Mouse (Mus musculus) limb, embryonic 14.5 days (tissue): ENCODE results near the gene Gm14406. TPM values are rescaled to one million over a fixed set of nuclear protein-coding genes. Genes with fewer than 3 reads are reported as not detected.
"Not testable (repeated sequence)": the region's sequence is repeated elsewhere in the genome, so short reads cannot be mapped to it uniquely, and the experiment has no call there.

Experiments used
- ATAC-seq: fragments of 200-750 bp; cut with Nextera tagmentation; 2 replicates; pipeline ENCODE4 v1.8.0; 2017; ENCODE audit warnings: low read depth, moderate number of reproducible peaks, moderate TSS enrichment; ENCODE audit not compliant: low FRiP score
- DNase-seq: peaks from one replicate; pipeline ENCODE4 v3.0.0-alpha.2; 2015; ENCODE audit warnings: low spot score
- H3K27ac ChIP-seq: fragments of 300-500 bp; sonication (generic); replicated peaks from 2 replicates; pipeline ENCODE4 v1.5.1; 2014; ENCODE audit warnings: low read depth, mild to moderate bottlenecking, low read length, moderate library complexity, mixed read lengths
- H3K27me3 ChIP-seq: fragments of 300-500 bp; sonication (generic); 2 replicates; pipeline ENCODE4 v1.6.1; 2014; ENCODE audit warnings: low read length, mixed read lengths; ENCODE audit not compliant: control insufficient read depth, insufficient read depth
- H3K36me3 ChIP-seq: fragments of 300-500 bp; sonication (generic); 2 replicates; pipeline ENCODE4 v1.6.1; 2014; ENCODE audit warnings: mild to moderate bottlenecking, low read length, moderate library complexity, mixed read lengths; ENCODE audit not compliant: control insufficient read depth, insufficient read depth
- H3K4me1 ChIP-seq: fragments of 300-500 bp; sonication (generic); 2 replicates; pipeline ENCODE4 v1.6.1; 2014; ENCODE audit warnings: antibody characterized with exemption, low read length, mixed read lengths; ENCODE audit not compliant: control insufficient read depth, insufficient read depth
- H3K4me2 ChIP-seq: fragments of 300-500 bp; sonication (generic); replicated peaks from 2 replicates; pipeline ENCODE4 v1.6.1; 2014; ENCODE audit warnings: low read depth, mild to moderate bottlenecking, low read length, moderate library complexity; ENCODE audit not compliant: severe bottlenecking
- H3K4me3 ChIP-seq: fragments of 300-500 bp; sonication (generic); replicated peaks from 2 replicates; pipeline ENCODE4 v1.5.1; 2014; ENCODE audit warnings: low read length
- H3K9ac ChIP-seq: fragments of 300-500 bp; sonication (generic); 2 replicates; pipeline ENCODE4 v1.6.1; 2014; ENCODE audit warnings: mild to moderate bottlenecking, low read depth, low read length, moderate library complexity; ENCODE audit not compliant: severe bottlenecking
- H3K9me3 ChIP-seq: fragments of 300-500 bp; sonication (generic); 2 replicates; pipeline ENCODE4 v1.6.1; 2016; ENCODE audit warnings: low read length; ENCODE audit not compliant: control insufficient read depth
- POLR2A ChIP-seq: fragments of 200-500 bp; IDR thresholded peaks from 2 replicates; pipeline ENCODE4 v1.8.0; 2012; ENCODE audit warnings: inconsistent platforms, mild to moderate bottlenecking, moderate library complexity, borderline replicate concordance; ENCODE audit not compliant: insufficient read depth, insufficient read length; ENCODE audit errors: extremely low read depth
- WGBS: fragments of 180-500 bp; shearing (Covaris S2); extraction: QIAGEN DNeasy Blood & Tissue Kit; methylation state at CpG from one replicate; pipeline ENCODE4 v1.1.7; 2014; 5-methylcytosine and 5-hydroxymethylcytosine counted together
- polyA plus RNA-seq, 2 experiments: library from polyadenylated mRNA; depleted of rRNA in 1 of 2; stranded (reverse) in 1 of 2; unstranded in 1 of 2; fragments of >200 nt; fragmentation: Nextera tagmentation in 1 of 2; extraction: Ambion mirVana in 1 of 2; gene quantifications; 2 replicates each; pipeline versions ENCODE4 v1.2.1 to v1.2.3; 2012 to 2014

Gene Gm14406
- polyA plus RNA-seq, 2 experiments: not detected

DNA sequence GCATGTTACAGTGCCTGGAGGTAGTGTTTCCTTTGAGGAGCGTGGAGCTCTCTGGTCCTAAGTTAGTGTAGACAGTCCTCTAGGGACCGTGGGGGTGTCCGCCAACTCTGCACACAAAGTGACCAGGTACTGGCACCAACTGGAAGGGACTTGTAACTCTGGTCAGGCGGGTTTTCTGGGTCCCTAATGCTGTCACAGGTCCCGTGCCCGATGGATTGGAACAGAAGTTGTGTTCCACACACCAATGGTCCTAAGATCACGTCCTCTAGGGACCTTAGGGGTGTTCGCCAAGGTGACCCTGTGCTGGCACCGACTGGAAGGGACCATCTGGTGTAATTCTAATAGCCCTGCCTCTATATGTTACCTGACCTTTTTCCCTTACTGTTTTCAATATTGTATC is 42.1 kb downstream of the Gm14406 start:
- Histone ChIP-seq H3K27me3 (no peaks in the 10 kb centered on the region), H3K9ac (no peak overlapping the region), H3K4me2 (no peak overlapping the region), H3K36me3 (no peaks in the 10 kb centered on the region), H3K4me1 (no peaks in the 10 kb centered on the region), H3K4me3 (no peak overlapping the region), H3K27ac (no peak overlapping the region), H3K9me3 (no peaks in the 10 kb centered on the region)
- 77% methylated on average over 9 of the region's 9 CpGs for WGBS
- TF ChIP-seq POLR2A: no peak
- ATAC-seq: no peak
- no peak for DNase-seq

DNA sequence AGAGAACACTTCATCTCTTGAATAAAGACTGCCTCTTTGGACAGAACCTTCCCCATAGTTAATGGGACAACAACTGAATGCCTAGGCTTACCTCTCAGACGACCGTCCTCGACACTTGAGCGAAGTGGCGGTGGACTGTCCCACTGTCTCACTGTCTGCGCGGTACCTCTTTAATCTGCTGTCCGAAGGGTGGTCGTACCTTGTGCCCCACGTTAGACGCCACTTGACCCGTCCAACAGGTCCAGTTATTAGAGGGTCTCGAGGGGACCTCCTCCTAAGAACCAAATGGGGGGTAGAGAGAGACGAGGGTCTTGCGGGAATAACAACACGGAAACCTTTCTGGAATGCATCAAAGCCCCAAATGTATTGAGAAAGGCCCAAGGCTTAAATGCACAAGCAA is 53.8 kb downstream of the Gm14406 start:
- H3K4me2 ChIP-seq, H3K9ac ChIP-seq, H3K27me3 ChIP-seq, H3K9me3 ChIP-seq, H3K36me3 ChIP-seq, DNase-seq, H3K27ac ChIP-seq, H3K4me3 ChIP-seq, H3K4me1 ChIP-seq, ATAC-seq: not testable (repeated sequence)
- WGBS: 92% methylated on average over 16 of the region's 16 CpGs

DNA sequence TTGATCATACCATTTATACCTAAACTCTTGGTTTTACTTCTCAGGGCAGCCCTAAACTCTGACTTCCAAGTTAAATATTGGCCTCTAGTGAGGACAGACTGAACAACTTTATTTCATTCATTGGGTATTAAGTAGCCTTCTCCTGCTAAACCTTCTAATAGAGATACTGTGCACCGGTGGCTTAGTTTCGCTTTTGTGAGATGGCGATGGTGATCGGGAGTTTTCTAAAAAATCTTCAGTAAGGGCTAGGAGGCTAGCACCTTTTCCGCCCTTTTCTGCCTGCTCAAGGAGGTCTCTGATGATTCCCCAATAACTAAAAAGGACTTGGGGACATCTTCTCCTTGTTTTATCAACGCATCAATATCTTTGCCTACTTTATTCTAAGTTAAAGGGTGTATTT is 54.3 kb downstream of the Gm14406 start:
- 91% methylated on average over 6 of the region's 6 CpGs for WGBS
- H3K9ac ChIP-seq, H3K4me3 ChIP-seq, ATAC-seq, H3K4me1 ChIP-seq, DNase-seq, H3K27me3 ChIP-seq, H3K27ac ChIP-seq, H3K4me2 ChIP-seq, H3K9me3 ChIP-seq, H3K36me3 ChIP-seq: not testable (repeated sequence)

DNA sequence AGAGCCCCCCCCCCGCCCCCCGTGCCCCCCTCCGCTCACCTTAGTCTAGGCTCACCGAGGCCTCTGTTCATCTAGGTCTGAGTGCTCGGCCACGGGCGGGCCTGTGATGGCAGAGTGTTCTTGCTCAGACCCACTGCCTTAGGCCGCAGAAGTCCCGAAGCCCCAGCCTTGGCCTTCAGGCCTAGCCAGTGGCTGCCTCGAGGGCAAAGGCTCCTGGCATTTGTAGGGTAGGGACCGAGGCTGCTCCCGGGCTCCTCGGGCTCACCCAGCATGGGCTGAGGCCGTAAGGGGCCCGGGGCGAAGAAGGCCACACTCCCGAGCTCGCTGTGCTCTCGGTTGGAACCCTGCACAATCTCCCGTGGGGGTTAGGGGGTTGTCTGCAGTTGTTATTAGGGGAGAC is 54.9 kb downstream of the Gm14406 start:
- TF ChIP-seq POLR2A: no peak
- H3K9ac ChIP-seq: no peak overlapping the region
- DNase-seq (no peak), ATAC-seq (no peak)
- no peaks in the 10 kb centered on the region for H3K4me1 ChIP-seq
- H3K4me3 ChIP-seq: no peak overlapping the region
- no peak overlapping the region for H3K4me2 ChIP-seq
- H3K36me3 ChIP-seq: no peaks in the 10 kb centered on the region
- WGBS: 92% methylated on average over 14 of the region's 20 CpGs
- peaks cover 10% of the 10 kb centered on the region; the same call in 1 of the 2 replicates for H3K9me3 ChIP-seq
- H3K27me3 ChIP-seq: no peaks in the 10 kb centered on the region
- no peak overlapping the region for H3K27ac ChIP-seq

DNA sequence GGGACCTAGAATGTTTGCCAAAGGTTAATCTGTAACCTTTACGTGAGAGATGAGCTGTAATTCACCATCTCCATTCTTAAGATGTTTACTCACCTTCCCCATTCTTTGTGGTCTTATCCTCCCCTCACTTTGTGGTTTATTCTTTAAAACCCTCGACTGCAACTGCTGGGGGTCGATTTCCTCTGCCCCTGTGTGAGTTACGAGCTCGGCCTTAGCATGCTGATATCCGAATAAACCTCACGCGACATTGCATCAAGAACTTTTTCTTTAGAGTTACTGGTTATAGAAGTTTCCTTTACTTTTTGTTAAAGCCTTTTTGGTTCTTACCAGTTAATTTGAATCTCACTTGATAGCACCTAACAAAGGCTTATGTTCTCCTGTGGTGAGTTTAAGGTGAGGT is 58.0 kb downstream of the Gm14406 start:
- Histone ChIP-seq H3K9me3 (peaks cover 10% of the 10 kb centered on the region; the same call in 1 of the 2 replicates), H3K9ac (no peak overlapping the region), H3K4me2 (no peak overlapping the region), H3K36me3 (no peaks in the 10 kb centered on the region), H3K4me3 (no peak overlapping the region), H3K27ac (no peak overlapping the region), H3K27me3 (no peaks in the 10 kb centered on the region), H3K4me1 (no peaks in the 10 kb centered on the region)
- TF ChIP-seq POLR2A: no peak
- WGBS: 82% methylated on average over 8 of the region's 8 CpGs
- ATAC-seq (no peak), DNase-seq (no peak)

Other genes starting within 250 kb of the Gm14406 start
- gene Gm14418, start 179.9 kb downstream of the Gm14406 start, polyA plus RNA-seq (2012; rRNA removed): 3.2 and 5.7 TPM in 2 replicates
- gene Gm14418, start 179.9 kb downstream of the Gm14406 start, polyA plus RNA-seq (2014; fragmentation: Nextera tagmentation; extraction: Ambion mirVana): 7.4 and 11.4 TPM in 2 replicates
- gene Zfp970, start 113.5 kb downstream of the Gm14406 start, polyA plus RNA-seq (2012; rRNA removed): 13.0 and 17.6 TPM in 2 replicates
- 12.8 and 14.5 TPM in 2 replicates for gene Zfp970, start 113.5 kb downstream of the Gm14406 start, polyA plus RNA-seq (2014; fragmentation: Nextera tagmentation; extraction: Ambion mirVana)
- gene Gm14403, start 80.0 kb downstream of the Gm14406 start, polyA plus RNA-seq (2012; rRNA removed): 2.3 and 4.8 TPM in 2 replicates
- 5.1 and 5.2 TPM in 2 replicates for gene Gm14403, start 80.0 kb downstream of the Gm14406 start, polyA plus RNA-seq (2014; fragmentation: Nextera tagmentation; extraction: Ambion mirVana)
- gene Gm14322, start 181.1 kb upstream of the Gm14406 start, polyA plus RNA-seq (2012; rRNA removed): 4.4 and 9.3 TPM in 2 replicates
- gene Gm14322, start 181.1 kb upstream of the Gm14406 start, polyA plus RNA-seq (2014; fragmentation: Nextera tagmentation; extraction: Ambion mirVana): 5.1 and 10.3 TPM in 2 replicates